Mouse (Mus musculus) cerebellum, postnatal 25 days (tissue): ENCODE data around the gene Vangl1.

Experiments used
- DNase-seq, 2 experiments: peaks; one replicate each; pipeline ENCODE4 v3.0.0; 2021; ENCODE audit warnings: mixed read lengths in 2 of 2

The Vangl1 gene

GRCm38 (mm10) chr3:102141451-102141850 lies 63.0 kb downstream of the Vangl1 start:
- no peak for DNase-seq

GRCm38 (mm10) chr3:102140606-102141005 lies 63.9 kb downstream of the Vangl1 start:
- DNase-seq: no peak

- no peak for DNase-seq
Measured at GRCm38 (mm10) chr3:102138899-102139298, 65.6 kb downstream of the Vangl1 start.

DNA sequence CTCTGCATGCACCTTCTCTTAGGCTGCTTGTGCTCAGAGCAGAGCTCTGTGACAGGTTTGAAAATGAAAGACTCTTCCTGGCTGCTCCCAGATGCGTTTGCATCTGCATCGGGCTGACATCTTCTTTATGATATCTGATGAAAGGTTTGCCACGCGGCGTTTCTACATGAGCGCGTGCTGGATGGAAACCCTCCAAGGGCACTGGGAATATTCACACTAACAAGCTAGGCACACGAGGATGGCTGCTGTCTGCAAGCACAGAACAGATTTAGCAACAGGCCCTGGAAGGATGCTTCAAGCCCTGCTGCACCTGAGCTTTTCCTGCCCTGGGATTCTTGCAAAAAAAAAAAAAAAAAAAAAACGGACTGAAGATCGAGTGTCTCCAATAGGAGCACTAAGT lies 67.3 kb downstream of the Vangl1 start:
- no peak for DNase-seq

- DNase-seq: no peak
Measured at GRCm38 (mm10) chr3:102135389-102136113, 68.9 kb downstream of the Vangl1 start.

DNA sequence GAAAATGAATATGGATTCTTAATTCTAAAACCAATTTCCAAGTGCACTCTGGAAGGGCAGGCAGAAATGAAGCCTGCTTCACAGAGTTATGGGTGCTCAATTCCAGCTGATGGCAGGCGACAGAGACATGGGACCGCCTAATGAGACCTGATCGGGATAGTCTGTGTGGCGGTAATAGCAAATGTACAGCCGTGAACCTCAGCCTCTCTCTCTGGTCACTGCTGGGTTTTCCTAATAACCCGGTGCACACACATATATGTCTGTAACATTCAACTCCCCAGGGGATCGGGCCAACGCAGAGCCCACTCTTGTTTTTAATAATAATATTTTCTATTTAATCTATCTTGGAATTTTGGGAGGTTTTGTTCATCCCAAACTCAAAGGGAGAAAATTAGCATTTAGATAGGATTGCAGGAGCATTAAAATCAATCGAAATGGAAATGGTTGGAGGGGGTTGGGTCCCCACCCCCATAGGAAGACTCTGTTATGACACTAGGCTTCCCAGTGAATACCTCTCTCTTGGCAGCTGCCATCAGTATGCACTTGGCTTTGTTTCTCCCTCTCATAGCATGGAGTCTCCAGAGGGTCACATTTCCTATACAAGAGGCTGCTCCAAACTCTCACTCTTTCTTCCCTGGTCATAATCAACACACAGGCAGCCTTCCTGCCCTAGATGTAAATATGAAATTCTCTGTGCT lies 72.7 kb downstream of the Vangl1 start:
- no peak for DNase-seq

DNA sequence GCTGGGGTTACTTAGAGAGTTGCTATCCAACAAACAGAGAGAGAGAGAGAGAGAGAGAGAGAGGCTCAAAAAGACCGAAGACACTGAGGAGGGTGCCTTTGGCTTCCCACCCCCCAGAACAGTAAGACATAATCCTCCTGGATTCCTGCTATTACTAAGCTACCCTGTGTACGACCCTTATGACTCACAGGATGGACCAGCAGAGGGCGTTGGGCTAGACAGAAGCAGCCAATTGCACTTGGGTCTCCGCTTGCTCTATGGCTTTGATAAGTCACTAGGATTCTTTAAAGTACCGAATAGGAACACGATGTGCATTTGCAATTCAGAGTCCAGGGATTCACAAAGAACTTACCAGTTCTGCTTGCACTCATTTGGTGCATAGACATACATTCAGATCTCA lies 74.0 kb downstream of the Vangl1 start:
- no peak for DNase-seq

- DNase-seq: no peak
Measured at GRCm38 (mm10) chr3:102128242-102128641, 76.3 kb downstream of the Vangl1 start.

DNA sequence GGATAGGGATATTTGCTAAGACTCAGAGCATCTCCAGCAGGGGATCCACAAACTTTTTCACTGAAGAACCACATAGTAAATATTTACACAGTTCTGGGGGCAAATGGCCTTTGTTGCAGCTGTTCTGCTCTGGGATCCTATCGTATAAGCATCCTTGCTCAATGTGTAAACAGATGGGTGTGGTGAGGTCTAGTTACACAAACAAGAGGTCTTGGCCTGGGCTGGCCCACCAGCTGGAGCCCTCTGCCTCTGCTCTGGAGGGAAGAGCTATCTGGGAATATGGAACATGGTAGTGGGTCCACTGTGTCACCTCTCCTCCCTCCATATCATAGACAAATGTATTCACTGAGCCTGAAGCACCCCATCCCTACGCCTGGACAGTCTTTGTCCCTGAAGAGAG lies 77.4 kb downstream of the Vangl1 start:
- DNase-seq: no peak

- DNase-seq: peak; percentile 37 to 52
Measured at GRCm38 (mm10) chr3:102125546-102125945, 78.9 kb downstream of the Vangl1 start.

DNA sequence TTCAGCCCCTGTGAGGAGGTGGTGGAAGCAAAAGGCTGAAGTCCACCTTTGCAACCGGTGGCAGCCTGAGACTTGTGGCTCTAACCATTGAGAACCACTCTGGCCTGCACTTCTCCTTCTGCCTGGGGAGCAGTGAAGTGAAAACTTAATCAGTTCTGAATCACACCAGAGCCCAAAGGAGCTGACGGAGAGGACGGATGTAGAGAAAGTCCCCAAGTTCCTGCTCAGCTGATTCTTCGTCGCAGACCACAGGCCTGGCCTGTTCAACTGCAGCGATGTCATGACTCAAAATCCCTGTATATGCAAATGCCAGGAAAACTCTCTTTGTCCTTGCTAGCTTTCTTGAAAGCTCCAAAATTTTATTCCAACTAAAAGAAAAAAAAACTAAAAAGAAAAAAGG lies 80.8 kb downstream of the Vangl1 start:
- DNase-seq: no peak

DNA sequence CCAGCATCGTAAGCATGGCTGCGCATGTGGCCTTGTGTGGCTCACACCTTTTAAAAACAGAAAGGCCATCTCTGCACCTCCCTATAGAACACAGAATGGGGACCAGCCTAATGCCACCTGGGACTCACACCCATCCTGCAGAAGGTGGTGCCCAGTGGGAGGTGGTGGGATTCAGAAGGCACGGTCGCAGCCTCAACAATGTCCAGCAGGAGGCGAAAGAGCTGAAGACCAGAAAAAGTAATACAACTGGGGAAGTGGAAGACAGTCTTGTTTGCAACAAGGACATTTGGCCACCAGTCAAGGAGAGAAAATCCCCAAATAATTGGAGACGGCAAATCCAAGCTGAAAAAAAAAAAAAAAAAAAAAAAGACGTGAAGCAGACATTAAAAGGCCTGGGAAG lies 82.4 kb downstream of the Vangl1 start:
- DNase-seq: peak in 1 of 2 experiments; percentile 15

- no peak for DNase-seq
Measured at GRCm38 (mm10) chr3:102120947-102121346, 83.5 kb downstream of the Vangl1 start.

- no peak for DNase-seq
Measured at GRCm38 (mm10) chr3:102111979-102112599, 92.4 kb downstream of the Vangl1 start.

DNA sequence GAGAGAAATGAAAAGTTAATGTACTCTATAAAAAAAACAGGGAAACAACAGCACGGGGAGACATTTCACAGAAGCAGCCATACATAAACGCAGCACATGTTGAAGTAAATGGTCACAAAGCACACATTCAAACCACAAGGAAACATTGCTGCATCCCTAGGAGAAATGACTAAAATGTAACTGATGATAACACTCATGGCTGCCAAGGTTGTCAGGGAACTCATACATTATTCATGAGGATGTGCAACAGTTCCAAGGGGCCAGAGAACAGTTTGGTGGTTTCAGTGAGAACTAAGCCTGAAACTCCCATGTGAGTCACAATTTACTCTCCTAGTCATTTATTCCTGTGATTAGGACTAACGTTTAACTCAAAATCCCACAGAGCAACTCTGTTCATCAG lies 96.3 kb downstream of the Vangl1 start:
- DNase-seq: no peak

- DNase-seq: no peak
Measured at GRCm38 (mm10) chr3:102103811-102104565, 100.5 kb downstream of the Vangl1 start.
